Mouse (Mus musculus) hindbrain, postnatal 0 days (tissue): ENCODE results near the gene Sox21. TPM values are rescaled to one million over a fixed set of nuclear protein-coding genes. Genes with fewer than 3 reads are reported as not detected.

Experiments used
- ATAC-seq: fragments of 200-750 bp; cut with Nextera tagmentation; 2 replicates; pipeline ENCODE4 v1.8.0; 2017; ENCODE audit warnings: mild to moderate bottlenecking, moderate TSS enrichment, moderate library complexity
- DNase-seq: peaks from one replicate; pipeline ENCODE4 v3.0.0-alpha.2; 2015; ENCODE audit warnings: low spot score
- H3K27ac ChIP-seq: fragments of 300-500 bp; sonication (generic); 2 replicates; pipeline ENCODE4 v1.5.1; 2014; ENCODE audit warnings: mild to moderate bottlenecking
- H3K27me3 ChIP-seq: fragments of 300-500 bp; sonication (generic); 2 replicates; pipeline ENCODE4 v1.6.1; 2014; ENCODE audit warnings: low read length, mixed read lengths; ENCODE audit not compliant: insufficient read depth
- H3K36me3 ChIP-seq: fragments of 300-500 bp; sonication (generic); 2 replicates; pipeline ENCODE4 v1.6.1; 2014; ENCODE audit warnings: low read length, mixed read lengths; ENCODE audit not compliant: insufficient read depth
- H3K4me1 ChIP-seq: fragments of 300-500 bp; sonication (generic); 2 replicates; pipeline ENCODE4 v1.6.1; 2014; ENCODE audit warnings: antibody characterized with exemption, low read length, mixed read lengths; ENCODE audit not compliant: insufficient read depth
- H3K4me2 ChIP-seq: fragments of 300-500 bp; sonication (generic); 2 replicates; pipeline ENCODE4 v1.6.1; 2014; ENCODE audit warnings: low read depth, mild to moderate bottlenecking, low read length, moderate library complexity, mixed read lengths
- H3K4me3 ChIP-seq: fragments of 300-500 bp; sonication (generic); 2 replicates; pipeline ENCODE4 v1.5.1; 2014; ENCODE audit warnings: low read length
- H3K9ac ChIP-seq: fragments of 300-500 bp; sonication (generic); replicated peaks from 2 replicates; pipeline ENCODE4 v1.6.1; 2014; ENCODE audit warnings: mild to moderate bottlenecking, low read length, moderate library complexity, mixed read lengths
- H3K9me3 ChIP-seq: fragments of 300-500 bp; sonication (generic); 2 replicates; pipeline ENCODE4 v1.6.1; 2016; ENCODE audit warnings: low read length, mixed read lengths
- CTCF ChIP-seq: IDR thresholded peaks from 2 replicates; pipeline ENCODE4 v1.5.1; 2016; ENCODE audit warnings: antibody characterized with exemption, control low read depth, low read depth
- WGBS: fragments of 180-500 bp; shearing (Covaris S2); extraction: QIAGEN DNeasy Blood & Tissue Kit; methylation state at CpG from one replicate; pipeline ENCODE4 v1.1.7; 2014; 5-methylcytosine and 5-hydroxymethylcytosine counted together
- microRNA-seq, 2 experiments: library from miRNA; unstranded; fragments of <30 nt; microRNA quantifications; one replicate each; pipeline ENCODE4; 2016
- polyA plus RNA-seq: library from polyadenylated mRNA; unstranded; fragments of >200 nt; fragmentation: Nextera tagmentation; extraction: Ambion mirVana; gene quantifications from 2 replicates; pipeline ENCODE4 v1.2.1, GENCODE M21; 2015
- total RNA-seq: library from RNA; depleted of rRNA; stranded (reverse); fragments of >200 nt; gene quantifications from 2 replicates; pipeline ENCODE4 v1.2.3, GENCODE M21; 2014; rRNA removed

Sox21 gene
- total and polyA plus RNA-seq, 2 experiments from 2014 or later: 4.1 to 15.9 TPM

DNA sequence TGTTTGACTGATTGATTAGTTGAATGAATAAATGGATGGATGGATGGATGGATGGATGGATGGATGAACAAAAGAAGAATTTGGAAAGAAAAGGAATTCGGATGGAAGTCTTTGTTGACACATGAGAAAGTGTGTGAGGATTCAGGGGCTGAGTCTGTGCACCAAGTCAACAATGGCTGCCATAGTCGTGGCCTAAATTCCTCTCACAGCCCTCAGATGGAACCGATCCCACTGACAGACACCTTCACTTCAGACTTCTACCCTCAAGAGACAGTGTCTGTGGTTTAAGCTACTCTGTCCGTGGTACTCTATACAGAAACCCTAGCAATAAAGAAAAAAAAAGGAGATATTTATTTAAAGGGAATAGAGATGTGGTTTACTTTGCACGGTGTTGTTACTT lies 34.8 kb downstream of the Sox21 start:
- Histone ChIP-seq H3K4me3 (no peak overlapping the region), H3K27ac (no peak overlapping the region), H3K36me3 (no peaks in the 10 kb centered on the region), H3K4me2 (no peak overlapping the region), H3K9ac (no peak overlapping the region), H3K4me1 (no peaks in the 10 kb centered on the region), H3K9me3 (no peaks in the 10 kb centered on the region), H3K27me3 (no peaks in the 10 kb centered on the region)
- WGBS: 88% methylated on average over 5 of the region's 5 CpGs
- DNase-seq (no peak), ATAC-seq (no peak)
- TF ChIP-seq CTCF: no peak

- no peak overlapping the region for H3K4me3 ChIP-seq
- no peaks in the 10 kb centered on the region for H3K36me3 ChIP-seq
- 92% methylated on average over 3 of the region's 3 CpGs for WGBS
- no peak for DNase-seq
- no peak for ATAC-seq
- H3K4me2 ChIP-seq: no peak overlapping the region
- no peaks in the 10 kb centered on the region for H3K9me3 ChIP-seq
- H3K27me3 ChIP-seq: no peaks in the 10 kb centered on the region
- no peak overlapping the region for H3K9ac ChIP-seq
- no peak overlapping the region for H3K27ac ChIP-seq
- no peaks in the 10 kb centered on the region for H3K4me1 ChIP-seq
- no peak for TF ChIP-seq CTCF
These were observed 36.1 kb downstream of the Sox21 start for GRCm38 (mm10) chr14:118200731-118201130.

DNA sequence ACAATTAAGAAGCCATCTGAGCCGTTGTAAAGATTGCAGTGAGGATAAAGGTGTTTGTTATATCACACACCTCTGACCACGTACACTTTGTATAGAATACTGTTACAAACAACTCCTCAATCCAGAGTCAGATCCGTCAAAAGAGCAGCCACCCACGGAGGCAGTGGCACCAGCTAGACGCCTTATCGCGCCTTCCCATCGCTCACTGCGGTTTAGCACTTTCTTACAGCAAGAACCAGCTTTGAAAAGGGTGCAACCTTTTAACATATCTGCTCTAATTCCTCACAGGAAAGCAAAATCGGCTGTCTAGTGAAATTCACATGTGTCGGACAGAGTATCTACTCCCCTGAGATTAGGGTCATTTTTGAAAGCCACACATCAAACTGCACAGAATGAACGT lies 39.8 kb downstream of the Sox21 start:
- DNase-seq (no peak), ATAC-seq (no peak)
- H3K4me2 ChIP-seq: no peak overlapping the region
- no peaks in the 10 kb centered on the region for H3K27me3 ChIP-seq
- H3K4me3 ChIP-seq: no peak overlapping the region
- no peaks in the 10 kb centered on the region for H3K36me3 ChIP-seq
- WGBS: 73% methylated on average over 12 of the region's 12 CpGs
- no peak overlapping the region for H3K9ac ChIP-seq
- no peak for TF ChIP-seq CTCF
- no peaks in the 10 kb centered on the region for H3K4me1 ChIP-seq
- H3K9me3 ChIP-seq: no peaks in the 10 kb centered on the region
- H3K27ac ChIP-seq: no peak overlapping the region

- 58% methylated on average over 13 of the region's 13 CpGs for WGBS
- H3K27ac ChIP-seq: no peak overlapping the region
- ATAC-seq: no peak
- no peaks in the 10 kb centered on the region for H3K4me1 ChIP-seq
- no peak overlapping the region for H3K4me3 ChIP-seq
- H3K9ac ChIP-seq: no peak overlapping the region
- no peaks in the 10 kb centered on the region for H3K27me3 ChIP-seq
- no peak for TF ChIP-seq CTCF
- DNase-seq: no peak
- H3K4me2 ChIP-seq: 0 out of 2 replicates have a peak overlapping the region, but pooled peaks have one; percentile 11
- H3K9me3 ChIP-seq: no peaks in the 10 kb centered on the region
- H3K36me3 ChIP-seq: no peaks in the 10 kb centered on the region
These were observed 42.5 kb downstream of the Sox21 start for GRCm38 (mm10) chr14:118194219-118194914.

DNA sequence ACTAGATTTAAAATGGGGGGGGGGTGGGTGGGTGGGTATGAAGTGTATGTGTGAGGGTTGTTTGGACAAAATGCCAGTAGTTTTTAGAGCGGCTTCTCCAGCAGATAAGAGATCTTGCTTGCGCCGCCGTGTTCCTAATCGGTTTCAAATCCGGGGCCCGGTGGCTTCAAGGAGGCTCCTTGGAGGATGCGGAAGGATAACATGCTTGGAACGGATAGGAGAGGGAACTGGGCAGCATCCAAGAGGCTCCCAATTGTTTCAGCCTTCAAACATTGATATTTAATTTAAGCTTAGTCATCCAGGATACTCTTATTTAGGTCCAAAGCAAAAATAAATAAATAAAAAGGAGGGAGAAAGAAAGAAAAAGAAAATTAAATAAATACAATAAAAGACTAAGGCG lies 43.2 kb downstream of the Sox21 start:
- Histone ChIP-seq H3K4me1 (no peaks in the 10 kb centered on the region), H3K9ac (no peak overlapping the region), H3K36me3 (no peaks in the 10 kb centered on the region), H3K4me3 (no peak overlapping the region), H3K27me3 (no peaks in the 10 kb centered on the region), H3K4me2 (no peak overlapping the region), H3K9me3 (no peaks in the 10 kb centered on the region), H3K27ac (no peak overlapping the region)
- DNase-seq (no peak), ATAC-seq (no peak)
- 50% methylated on average over 10 of the region's 10 CpGs for WGBS
- no peak for TF ChIP-seq CTCF

DNA sequence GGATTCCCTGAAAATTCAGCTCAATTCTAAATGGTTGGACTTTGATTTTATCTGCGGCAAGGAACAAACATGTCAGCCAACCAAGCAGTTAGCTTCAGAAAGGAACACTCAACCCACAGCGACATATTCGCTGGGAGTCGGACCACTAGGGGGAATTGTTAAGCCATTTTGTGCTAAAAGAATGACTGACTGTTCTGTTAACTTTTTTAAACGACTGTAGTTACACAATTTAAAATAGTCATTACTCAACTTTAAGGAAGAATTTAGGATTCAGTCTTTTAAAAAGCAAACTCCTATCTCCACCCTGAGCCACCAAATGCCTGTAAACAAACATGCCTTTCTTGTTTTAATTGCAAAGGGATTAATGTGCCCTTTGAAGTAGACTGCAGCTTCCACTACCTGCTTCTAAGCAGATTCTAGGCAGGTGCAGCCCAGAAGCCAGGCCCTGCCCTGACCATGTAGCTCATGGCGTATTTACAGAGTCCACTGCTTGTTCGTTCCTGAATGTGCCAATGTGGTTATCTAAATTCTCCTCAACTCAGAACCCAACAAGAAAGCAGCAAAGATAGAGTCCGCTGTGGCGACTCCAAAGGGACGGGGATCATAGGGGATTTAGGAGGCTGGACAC lies 43.7 kb downstream of the Sox21 start:
- 51% methylated on average over 10 of the region's 10 CpGs for WGBS
- H3K4me2 ChIP-seq: no peak overlapping the region
- no peak overlapping the region for H3K9ac ChIP-seq
- no peaks in the 10 kb centered on the region for H3K9me3 ChIP-seq
- no peak overlapping the region for H3K4me3 ChIP-seq
- no peaks in the 10 kb centered on the region for H3K27me3 ChIP-seq
- TF ChIP-seq CTCF: peak; percentile 35; the same call in 1 of the 2 replicates
- no peak for ATAC-seq
- H3K4me1 ChIP-seq: no peaks in the 10 kb centered on the region
- no peaks in the 10 kb centered on the region for H3K36me3 ChIP-seq
- no peak overlapping the region for H3K27ac ChIP-seq
- DNase-seq: peak; percentile 17

GRCm38 (mm10) chr14:118191442-118191841 lies 45.4 kb downstream of the Sox21 start:
- ATAC-seq: 0 out of 2 replicates have a peak, but pooled peaks have one; percentile 24

More at GRCm38 (mm10) chr14:118191442-118191841, 45.4 kb downstream of the Sox21 start:
- no peak for TF ChIP-seq CTCF
- no peak overlapping the region for H3K4me2 ChIP-seq
- H3K9me3 ChIP-seq: no peaks in the 10 kb centered on the region
- no peak overlapping the region for H3K9ac ChIP-seq
- no peak overlapping the region for H3K27ac ChIP-seq
- H3K4me1 ChIP-seq: no peaks in the 10 kb centered on the region
- H3K27me3 ChIP-seq: no peaks in the 10 kb centered on the region
- DNase-seq: peak; percentile 56
- no peaks in the 10 kb centered on the region for H3K36me3 ChIP-seq
- H3K4me3 ChIP-seq: no peak overlapping the region
- 68% methylated on average over 9 of the region's 9 CpGs for WGBS

Small RNAs within 50 kb of the gene (microRNA-seq; reads per million reads assigned to microRNA genes)
- gene Mir6241: 0 reads per million in 2 experiments

Other genes with a start within 250 kb of the Sox21 start
- 0.10 TPM in 1 of 2 replicates, not detected in the other for gene Dct, start 184.8 kb downstream of the Sox21 start, total RNA-seq
- 0.70 and 0.82 TPM in 2 replicates for gene Dct, start 184.8 kb downstream of the Sox21 start, polyA plus RNA-seq
- gene Tgds, start 104.3 kb downstream of the Sox21 start, total RNA-seq: 8.1 and 10.0 TPM in 2 replicates
- 8.8 and 10.3 TPM in 2 replicates for gene Tgds, start 104.3 kb downstream of the Sox21 start, polyA plus RNA-seq
- gene Gpr180, start 99.9 kb downstream of the Sox21 start, total RNA-seq: 53.7 and 68.2 TPM in 2 replicates
- 50.1 and 50.4 TPM in 2 replicates for gene Gpr180, start 99.9 kb downstream of the Sox21 start, polyA plus RNA-seq
- not detected in 2 replicates for gene Gm9376, start 29.9 kb upstream of the Sox21 start, total RNA-seq
- not detected in 2 replicates for gene Gm9376, start 29.9 kb upstream of the Sox21 start, polyA plus RNA-seq